Mouse (Mus musculus): ENCODE data around the gene Mef2c. TPM values are rescaled to one million over a fixed set of nuclear protein-coding genes. Genes with fewer than 3 reads are reported as not detected.

Mef2c gene
- polyA plus RNA-seq, 1 experiment from 2014 or later = 30.6 TPM

DNA sequence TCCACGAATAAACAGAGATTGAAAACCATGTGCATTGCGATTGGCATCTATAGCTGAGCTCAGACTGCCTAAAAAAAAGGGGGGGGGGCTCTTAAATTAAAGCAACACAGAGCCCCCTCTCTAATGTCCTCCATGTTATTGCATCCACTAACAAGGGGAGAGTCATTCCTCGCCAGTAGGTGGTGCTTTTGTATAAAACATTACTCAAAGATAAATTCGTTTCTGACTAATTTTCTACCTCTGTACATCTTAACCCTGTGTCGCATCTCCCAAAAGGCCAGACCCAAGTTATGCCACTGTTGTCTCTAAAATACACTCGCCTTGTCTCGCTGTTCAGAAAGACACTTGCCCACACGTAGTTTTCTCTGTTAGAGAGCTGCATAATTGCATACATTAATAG is 156.9 kb downstream of the Mef2c start:
- H3K36me3 ChIP-seq (ENCODE audit: control insufficient read depth, insufficient read depth, low read length) = no peaks in the 10 kb centered on the region
- no peak overlapping the region for H3K9ac ChIP-seq (ENCODE audit: low read depth, low read length)
- WGBS = 64% methylated on average over 8 of the region's 8 CpGs
- H3K4me2 ChIP-seq (ENCODE audit: low read depth, low read length) = no peak overlapping the region
- no peak overlapping the region for H3K27ac ChIP-seq (ENCODE audit: low read length)
- H3K9me3 ChIP-seq (ENCODE audit: control insufficient read depth, low read length) = no peaks in the 10 kb centered on the region
- no peak for ATAC-seq
- no peaks in the 10 kb centered on the region for H3K27me3 ChIP-seq (replicated peaks; ENCODE audit: control insufficient read depth, insufficient read depth, low read length)
- H3K4me3 ChIP-seq (ENCODE audit: low read length) = no peak overlapping the region
- H3K4me1 ChIP-seq (ENCODE audit: control insufficient read depth, insufficient read depth, low read length) = no peaks in the 10 kb centered on the region

DNA sequence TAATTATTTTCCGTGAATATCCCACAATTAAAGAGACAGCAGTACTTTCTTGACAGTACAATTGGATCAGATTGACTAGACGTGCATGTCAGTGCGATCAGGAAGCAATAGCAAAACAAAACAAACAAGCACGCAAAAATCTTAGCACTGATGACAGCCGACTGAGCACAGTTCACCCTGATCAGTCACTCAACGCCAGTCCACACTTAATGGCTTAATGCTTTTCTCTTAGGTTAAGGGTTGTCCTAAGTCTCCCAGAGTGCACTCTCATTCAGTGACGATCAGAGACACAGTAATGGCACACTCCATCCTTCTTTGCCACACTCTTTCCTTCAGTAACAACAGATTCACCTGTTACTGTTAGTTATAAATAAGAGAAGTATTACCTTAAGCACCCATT is 157.3 kb downstream of the Mef2c start:
- no peaks in the 10 kb centered on the region for H3K36me3 ChIP-seq (ENCODE audit: control insufficient read depth, insufficient read depth, low read length)
- H3K4me2 ChIP-seq (ENCODE audit: low read depth, low read length) = no peak overlapping the region
- no peaks in the 10 kb centered on the region for H3K27me3 ChIP-seq (replicated peaks; ENCODE audit: control insufficient read depth, insufficient read depth, low read length)
- H3K9me3 ChIP-seq (ENCODE audit: control insufficient read depth, low read length) = no peaks in the 10 kb centered on the region
- H3K9ac ChIP-seq (ENCODE audit: low read depth, low read length) = no peak overlapping the region
- 74% methylated on average over 7 of the region's 7 CpGs for WGBS
- H3K27ac ChIP-seq (ENCODE audit: low read length) = no peak overlapping the region
- H3K4me1 ChIP-seq (ENCODE audit: control insufficient read depth, insufficient read depth, low read length) = no peaks in the 10 kb centered on the region
- no peak for ATAC-seq
- H3K4me3 ChIP-seq (ENCODE audit: low read length) = no peak overlapping the region

DNA sequence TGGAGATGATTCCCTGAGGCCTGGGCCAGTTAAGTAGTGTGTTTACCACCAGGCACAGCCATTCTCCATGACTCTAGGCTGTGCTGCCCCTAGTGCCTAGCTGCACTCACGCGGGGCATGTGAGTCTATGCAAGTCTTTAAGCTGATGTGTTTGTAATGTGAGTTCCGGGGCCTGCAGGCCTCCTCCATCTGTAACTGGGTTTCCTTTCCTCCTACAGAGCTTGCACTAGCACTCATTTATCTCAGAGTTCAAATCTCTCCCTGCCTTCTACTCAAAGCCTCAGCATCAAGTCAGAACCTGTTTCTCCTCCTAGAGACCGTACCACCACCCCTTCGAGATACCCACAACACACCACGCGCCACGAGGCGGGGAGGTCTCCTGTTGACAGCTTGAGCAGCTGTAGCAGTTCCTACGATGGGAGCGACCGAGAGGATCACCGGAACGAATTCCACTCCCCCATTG is 158.3 kb downstream of the Mef2c start:
- Histone ChIP-seq H3K27ac (ENCODE audit: low read length) (no peak overlapping the region), H3K9ac (ENCODE audit: low read depth, low read length) (no peak overlapping the region), H3K36me3 (ENCODE audit: control insufficient read depth, insufficient read depth, low read length) (no peaks in the 10 kb centered on the region), H3K27me3 (replicated peaks; ENCODE audit: control insufficient read depth, insufficient read depth, low read length) (no peaks in the 10 kb centered on the region), H3K9me3 (ENCODE audit: control insufficient read depth, low read length) (no peaks in the 10 kb centered on the region), H3K4me2 (ENCODE audit: low read depth, low read length) (no peak overlapping the region), H3K4me3 (ENCODE audit: low read length) (no peak overlapping the region), H3K4me1 (ENCODE audit: control insufficient read depth, insufficient read depth, low read length) (no peaks in the 10 kb centered on the region)
- no peak for ATAC-seq
- 66% methylated on average over 14 of the region's 14 CpGs for WGBS

DNA sequence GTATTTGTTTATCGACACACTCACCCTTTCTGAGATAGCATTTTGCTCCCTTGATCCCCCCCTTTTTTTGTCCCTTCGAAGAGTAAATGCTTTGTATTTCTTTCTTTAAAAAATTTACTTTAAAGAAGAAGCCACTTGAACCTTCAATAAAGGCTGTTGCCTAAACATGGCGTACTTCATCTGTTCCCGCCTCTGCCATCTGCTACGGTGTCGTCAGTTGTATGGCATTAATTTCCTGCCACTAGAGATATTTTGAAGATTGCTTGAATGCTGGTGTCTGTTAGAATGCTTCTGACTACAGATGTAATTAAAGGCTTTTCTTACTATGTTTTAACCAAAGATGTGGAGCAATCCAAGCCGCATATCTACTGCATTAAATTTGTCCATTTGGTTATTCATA is 162.3 kb downstream of the Mef2c start:
- 93% methylated on average over 7 of the region's 7 CpGs for WGBS
- Histone ChIP-seq H3K4me1 (ENCODE audit: control insufficient read depth, insufficient read depth, low read length) (no peaks in the 10 kb centered on the region), H3K4me3 (ENCODE audit: low read length) (no peak overlapping the region), H3K36me3 (ENCODE audit: control insufficient read depth, insufficient read depth, low read length) (no peaks in the 10 kb centered on the region), H3K27me3 (replicated peaks; ENCODE audit: control insufficient read depth, insufficient read depth, low read length) (no peaks in the 10 kb centered on the region), H3K4me2 (ENCODE audit: low read depth, low read length) (no peak overlapping the region), H3K9me3 (ENCODE audit: control insufficient read depth, low read length) (no peaks in the 10 kb centered on the region), H3K27ac (ENCODE audit: low read length) (no peak overlapping the region), H3K9ac (ENCODE audit: low read depth, low read length) (no peak overlapping the region)
- no peak for ATAC-seq

DNA sequence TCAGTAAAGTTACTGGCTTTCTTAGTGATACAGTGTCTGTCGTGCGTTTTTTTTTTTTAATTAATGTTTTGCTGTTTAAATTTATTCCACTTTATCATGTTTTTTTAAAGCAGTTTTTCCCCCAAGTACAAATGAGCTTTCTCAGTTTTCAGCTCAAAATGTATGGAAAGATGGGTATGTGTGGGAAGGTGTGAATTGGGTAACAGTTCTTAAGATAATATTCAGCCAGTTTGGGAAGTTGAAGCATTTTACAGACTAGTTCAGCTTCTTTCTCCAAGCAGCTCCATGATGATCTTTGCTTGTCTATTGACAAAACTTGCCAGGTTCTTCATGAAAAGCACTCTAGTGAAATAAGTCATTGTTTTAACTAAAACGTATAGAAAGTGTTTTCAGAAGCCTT is 163.2 kb downstream of the Mef2c start:
- 81% methylated on average over 3 of the region's 3 CpGs for WGBS
- Histone ChIP-seq H3K27ac (ENCODE audit: low read length) (no peak overlapping the region), H3K9me3 (ENCODE audit: control insufficient read depth, low read length) (no peaks in the 10 kb centered on the region), H3K4me3 (ENCODE audit: low read length) (no peak overlapping the region), H3K4me1 (ENCODE audit: control insufficient read depth, insufficient read depth, low read length) (no peaks in the 10 kb centered on the region), H3K36me3 (ENCODE audit: control insufficient read depth, insufficient read depth, low read length) (no peaks in the 10 kb centered on the region), H3K4me2 (ENCODE audit: low read depth, low read length) (no peak overlapping the region), H3K9ac (ENCODE audit: low read depth, low read length) (no peak overlapping the region), H3K27me3 (replicated peaks; ENCODE audit: control insufficient read depth, insufficient read depth, low read length) (no peaks in the 10 kb centered on the region)
- no peak for ATAC-seq

DNA sequence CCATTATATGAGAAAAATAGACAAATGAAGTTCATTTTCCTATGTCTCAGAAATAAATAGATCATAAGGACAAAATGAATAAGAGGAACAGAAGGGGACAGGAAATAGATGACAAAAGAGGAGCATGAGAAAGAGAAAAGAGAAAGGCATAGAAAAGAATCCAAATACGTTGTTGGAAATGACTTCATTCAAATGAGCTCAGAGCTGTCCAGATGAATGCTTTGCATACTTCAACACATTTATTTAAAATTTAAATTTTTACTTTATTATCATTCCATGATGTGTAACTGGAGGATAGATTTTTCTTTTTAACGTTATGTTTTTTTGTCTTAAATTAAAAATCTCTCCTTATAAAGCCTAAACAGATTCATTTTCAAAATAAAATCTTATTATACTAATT is 203.8 kb downstream of the Mef2c start:
- H3K27ac ChIP-seq (ENCODE audit: low read length) = no peak overlapping the region
- ATAC-seq = no peak
- WGBS = 73% methylated on average over 2 of the region's 2 CpGs

DNA sequence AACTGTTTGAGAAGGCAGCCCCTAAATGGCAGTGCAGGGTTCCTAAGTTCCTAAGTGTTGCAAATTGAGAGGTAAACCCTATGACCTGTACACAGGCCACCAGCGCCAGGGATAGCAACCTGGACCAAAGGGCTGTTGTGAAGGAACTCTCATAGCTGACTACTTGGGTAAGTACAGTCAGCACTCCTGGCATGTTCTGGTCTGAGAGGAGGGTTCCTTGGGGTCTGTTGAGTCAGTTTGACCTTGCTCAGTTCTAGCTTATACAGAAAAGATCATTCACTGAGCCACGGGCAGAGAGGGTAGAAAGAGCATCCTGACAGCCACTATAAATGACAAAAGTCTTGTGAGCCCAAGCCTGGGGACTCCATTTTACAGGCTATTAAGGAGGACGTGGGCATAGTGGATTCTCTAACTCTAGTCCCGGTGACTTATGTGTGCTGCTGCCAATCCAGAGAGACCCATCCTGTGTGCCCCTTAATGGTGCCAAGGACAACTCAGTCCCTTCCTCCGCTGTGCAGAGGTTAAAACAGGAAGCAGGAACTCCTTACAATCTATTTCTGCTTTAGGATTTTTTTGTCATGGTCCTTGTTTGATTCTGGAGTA is 209.0 kb downstream of the Mef2c start:
- Histone ChIP-seq H3K4me2 (ENCODE audit: low read depth, low read length) (no peak overlapping the region), H3K27me3 (replicated peaks; ENCODE audit: control insufficient read depth, insufficient read depth, low read length) (peaks cover 42% of the 10 kb centered on the region), H3K4me3 (ENCODE audit: low read length) (no peak overlapping the region), H3K36me3 (ENCODE audit: control insufficient read depth, insufficient read depth, low read length) (no peaks in the 10 kb centered on the region), H3K9ac (ENCODE audit: low read depth, low read length) (no peak overlapping the region), H3K9me3 (ENCODE audit: control insufficient read depth, low read length) (no peaks in the 10 kb centered on the region), H3K4me1 (ENCODE audit: control insufficient read depth, insufficient read depth, low read length) (no peaks in the 10 kb centered on the region), H3K27ac (ENCODE audit: low read length) (no peak overlapping the region)
- ATAC-seq = no peak
- WGBS = 21% methylated on average over 5 of the region's 5 CpGs

More for the DNA sequence above, 203.8 kb downstream of the Mef2c start:
- Histone ChIP-seq H3K27me3 (replicated peaks; ENCODE audit: control insufficient read depth, insufficient read depth, low read length) (peaks cover under 1% of the 10 kb centered on the region), H3K9ac (ENCODE audit: low read depth, low read length) (no peak overlapping the region), H3K4me2 (ENCODE audit: low read depth, low read length) (no peak overlapping the region), H3K4me3 (ENCODE audit: low read length) (no peak overlapping the region), H3K4me1 (ENCODE audit: control insufficient read depth, insufficient read depth, low read length) (no peaks in the 10 kb centered on the region), H3K36me3 (ENCODE audit: control insufficient read depth, insufficient read depth, low read length) (no peaks in the 10 kb centered on the region), H3K9me3 (ENCODE audit: control insufficient read depth, low read length) (no peaks in the 10 kb centered on the region)

DNA sequence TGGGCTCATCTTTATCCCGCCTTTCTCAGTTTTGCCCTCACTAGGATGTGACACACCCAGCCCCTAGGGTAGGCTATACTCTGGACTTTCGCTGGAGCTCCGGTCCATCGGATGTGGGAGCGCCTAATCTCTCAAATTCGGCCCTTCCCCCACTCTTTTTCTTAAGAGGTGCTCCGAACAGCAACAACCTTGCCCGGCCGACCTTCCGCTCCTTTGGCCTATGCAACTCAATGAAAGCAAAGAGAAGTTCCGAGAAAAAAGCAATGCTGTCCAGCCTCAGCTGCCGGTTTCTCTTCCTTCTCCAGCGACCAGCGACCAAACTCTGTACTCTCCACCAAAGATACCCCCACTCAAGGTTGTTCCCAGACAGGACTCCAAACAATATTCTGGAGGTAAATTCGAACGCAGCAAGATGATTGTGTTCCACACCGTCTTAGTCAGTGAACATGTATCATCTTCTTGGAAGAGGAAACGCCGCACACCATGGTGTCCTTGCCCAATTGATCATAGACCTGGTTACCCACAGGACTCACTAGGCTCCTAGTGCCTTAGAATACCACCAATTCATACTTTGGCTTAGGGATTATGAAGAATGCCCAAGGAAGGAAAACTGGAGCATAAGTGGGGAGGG is 209.9 kb downstream of the Mef2c start:
- WGBS = 3% methylated on average over 19 of the region's 19 CpGs
- Histone ChIP-seq H3K27me3 (replicated peaks; ENCODE audit: control insufficient read depth, insufficient read depth, low read length) (peaks cover 49% of the 10 kb centered on the region), H3K9ac (ENCODE audit: low read depth, low read length) (no peak overlapping the region)

DNA sequence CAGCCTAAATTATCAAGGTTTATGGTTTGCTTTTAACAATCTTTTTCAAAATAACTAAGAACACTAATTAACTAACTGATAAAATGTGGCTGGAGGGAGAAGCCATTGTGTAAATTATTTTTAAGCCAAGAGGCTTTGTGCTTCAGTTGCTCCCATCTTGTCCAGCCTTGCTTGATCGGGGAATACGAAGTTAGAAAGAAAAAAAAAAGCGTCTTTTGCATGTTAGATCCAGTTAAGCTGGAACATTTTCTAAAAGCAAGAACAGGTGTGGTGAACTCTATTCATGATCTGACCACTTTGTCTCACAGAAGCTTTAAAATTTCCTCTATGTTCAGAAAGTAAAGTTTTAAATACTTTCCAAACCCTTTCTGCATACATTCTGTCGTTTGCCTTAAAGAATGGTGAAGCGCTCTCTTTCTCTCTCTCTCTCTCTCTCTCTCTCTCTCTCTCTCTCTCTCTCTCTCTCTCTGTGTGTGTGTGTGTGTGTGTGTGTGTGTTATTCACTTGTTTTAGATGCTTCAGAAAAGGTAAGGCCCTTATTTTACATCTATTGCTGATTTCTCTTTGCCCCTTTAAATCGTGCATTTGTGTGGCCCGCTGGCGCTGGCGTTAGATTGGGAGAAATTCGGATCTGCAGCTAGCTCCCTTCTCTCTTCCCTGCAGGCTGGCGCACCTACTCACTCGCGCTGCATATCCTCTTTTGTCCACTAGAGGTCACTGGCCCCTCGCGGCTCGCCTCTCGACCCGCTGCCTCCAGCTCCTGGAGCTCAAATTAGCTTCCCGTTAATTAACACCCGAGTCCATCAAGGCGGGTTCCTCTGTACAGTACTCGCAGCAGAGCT is 210.9 kb downstream of the Mef2c start:
- no peaks in the 10 kb centered on the region for H3K9me3 ChIP-seq (ENCODE audit: control insufficient read depth, low read length)
- peak; percentile 88 for ATAC-seq
- no peak overlapping the region for H3K4me3 ChIP-seq (ENCODE audit: low read length)
- H3K36me3 ChIP-seq (ENCODE audit: control insufficient read depth, insufficient read depth, low read length) = no peaks in the 10 kb centered on the region
- H3K27ac ChIP-seq (ENCODE audit: low read length) = no peak overlapping the region
- WGBS = 1% methylated on average over 22 of the region's 22 CpGs
- no peak overlapping the region for H3K4me2 ChIP-seq (ENCODE audit: low read depth, low read length)
- peaks cover 56% of the 10 kb centered on the region for H3K27me3 ChIP-seq (replicated peaks; ENCODE audit: control insufficient read depth, insufficient read depth, low read length)
- H3K9ac ChIP-seq (ENCODE audit: low read depth, low read length) = no peak overlapping the region
- no peaks in the 10 kb centered on the region for H3K4me1 ChIP-seq (ENCODE audit: control insufficient read depth, insufficient read depth, low read length)

More for the DNA sequence above, 209.9 kb downstream of the Mef2c start:
- no peak overlapping the region for H3K4me3 ChIP-seq (ENCODE audit: low read length)
- H3K9me3 ChIP-seq (ENCODE audit: control insufficient read depth, low read length) = no peaks in the 10 kb centered on the region
- no peaks in the 10 kb centered on the region for H3K36me3 ChIP-seq (ENCODE audit: control insufficient read depth, insufficient read depth, low read length)
- no peak overlapping the region for H3K4me2 ChIP-seq (ENCODE audit: low read depth, low read length)
- no peaks in the 10 kb centered on the region for H3K4me1 ChIP-seq (ENCODE audit: control insufficient read depth, insufficient read depth, low read length)
- no peak overlapping the region for H3K27ac ChIP-seq (ENCODE audit: low read length)
- no peak for ATAC-seq
